Mouse (Mus musculus) stomach, embryonic 15.5 days (tissue): ENCODE measurements around the gene 1700016D06Rik. TPM values are rescaled to one million over a fixed set of nuclear protein-coding genes. Genes with fewer than 3 reads are reported as not detected.
A peak's percentile ranks its signal among the peaks of the same experiment; 100 is the strongest.

Experiments
- ATAC-seq: fragments of 200-750 bp; cut with Nextera tagmentation; 2 replicates; pipeline ENCODE4 v1.8.0; 2017; ENCODE audit warnings: low read depth, moderate number of reproducible peaks, moderate TSS enrichment; ENCODE audit not compliant: insufficient read depth, low FRiP score
- H3K27ac ChIP-seq: fragments of 300-500 bp; sonication (generic); 2 replicates; pipeline ENCODE4 v1.5.1; 2015; ENCODE audit warnings: mild to moderate bottlenecking, inconsistent platforms
- H3K27me3 ChIP-seq: fragments of 300-500 bp; sonication (generic); replicated peaks from 2 replicates; pipeline ENCODE4 v1.6.1; 2015; ENCODE audit warnings: inconsistent platforms
- H3K36me3 ChIP-seq: fragments of 300-500 bp; sonication (generic); 2 replicates; pipeline ENCODE4 v1.6.1; 2015; ENCODE audit warnings: inconsistent platforms
- H3K4me1 ChIP-seq: fragments of 300-500 bp; sonication (generic); 2 replicates; pipeline ENCODE4 v1.6.1; 2015; ENCODE audit warnings: inconsistent platforms
- H3K4me2 ChIP-seq: fragments of 300-500 bp; sonication (generic); 2 replicates; pipeline ENCODE4 v1.6.1; 2015; ENCODE audit warnings: mild to moderate bottlenecking, inconsistent platforms
- H3K4me3 ChIP-seq: fragments of 300-500 bp; sonication (generic); replicated peaks from 2 replicates; pipeline ENCODE4 v1.5.1; 2015; ENCODE audit warnings: inconsistent platforms
- H3K9ac ChIP-seq: fragments of 300-500 bp; sonication (generic); 2 replicates; pipeline ENCODE4 v1.6.1; 2015; ENCODE audit warnings: inconsistent platforms
- H3K9me3 ChIP-seq: fragments of 300-500 bp; sonication (generic); 2 replicates; pipeline ENCODE4 v1.6.1; 2016; ENCODE audit warnings: inconsistent platforms
- WGBS: fragments of 180-500 bp; shearing (Covaris S2); methylation state at CpG from one replicate; pipeline ENCODE4 v1.1.7; 2015; 5-methylcytosine and 5-hydroxymethylcytosine counted together
- polyA plus RNA-seq: library from polyadenylated mRNA; unstranded; fragments of >200 nt; fragmentation: Nextera tagmentation; extraction: Ambion mirVana; gene quantifications from 2 replicates; pipeline ENCODE4 v1.2.1, GENCODE M21; 2015

1700016D06Rik gene
- polyA plus RNA-seq, 1 experiment from 2014 or later: not detected

- Histone ChIP-seq H3K4me2 (peak overlapping the region; percentile 46), H3K4me1 (peaks cover 2% of the 10 kb centered on the region; the same call in 1 of the 2 replicates), H3K27me3 (no peaks in the 10 kb centered on the region), H3K27ac (no peak overlapping the region), H3K9me3 (no peaks in the 10 kb centered on the region), H3K4me3 (no peak overlapping the region), H3K36me3 (no peaks in the 10 kb centered on the region), H3K9ac (no peak overlapping the region)
- WGBS: 34% methylated on average over 26 of the region's 26 CpGs
- peak; percentile 75 for ATAC-seq
Measured at GRCm38 (mm10) chr8:11700060-11701032, 517 bp downstream of the 1700016D06Rik start.

DNA sequence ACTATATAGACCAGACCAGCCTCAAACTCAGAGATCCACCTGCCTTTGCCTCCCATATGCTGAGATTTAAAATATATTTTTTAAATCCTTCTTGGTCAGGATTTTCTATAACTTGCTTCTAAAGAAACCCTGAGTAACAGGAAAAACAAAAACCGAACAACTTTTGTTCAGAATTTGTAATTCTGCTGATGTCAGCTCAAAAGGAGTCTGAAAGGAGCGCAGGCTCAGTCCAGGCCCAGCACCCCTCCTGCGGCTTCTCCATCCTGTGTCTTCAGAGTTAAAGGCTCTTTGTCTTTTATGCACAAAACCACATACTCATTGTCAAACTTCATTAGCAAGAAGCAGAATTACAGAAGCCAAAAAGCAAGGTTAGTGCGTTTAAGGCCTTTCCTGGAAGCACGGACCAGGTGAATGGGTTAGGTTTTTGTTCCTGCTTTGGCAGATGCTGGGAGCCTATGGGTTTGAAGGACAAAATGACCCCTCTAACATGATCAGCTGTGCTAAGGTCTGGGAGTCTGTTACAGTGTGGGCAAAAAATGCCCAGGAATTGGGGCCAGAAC lies 1.3 kb downstream of the 1700016D06Rik start:
- ATAC-seq: no peak
- Histone ChIP-seq H3K9me3 (no peaks in the 10 kb centered on the region), H3K9ac (no peak overlapping the region), H3K27ac (no peak overlapping the region), H3K36me3 (no peaks in the 10 kb centered on the region), H3K4me3 (no peak overlapping the region), H3K27me3 (no peaks in the 10 kb centered on the region), H3K4me2 (no peak overlapping the region), H3K4me1 (peaks cover 2% of the 10 kb centered on the region; the same call in 1 of the 2 replicates)
- WGBS: 83% methylated on average over 5 of the region's 5 CpGs

DNA sequence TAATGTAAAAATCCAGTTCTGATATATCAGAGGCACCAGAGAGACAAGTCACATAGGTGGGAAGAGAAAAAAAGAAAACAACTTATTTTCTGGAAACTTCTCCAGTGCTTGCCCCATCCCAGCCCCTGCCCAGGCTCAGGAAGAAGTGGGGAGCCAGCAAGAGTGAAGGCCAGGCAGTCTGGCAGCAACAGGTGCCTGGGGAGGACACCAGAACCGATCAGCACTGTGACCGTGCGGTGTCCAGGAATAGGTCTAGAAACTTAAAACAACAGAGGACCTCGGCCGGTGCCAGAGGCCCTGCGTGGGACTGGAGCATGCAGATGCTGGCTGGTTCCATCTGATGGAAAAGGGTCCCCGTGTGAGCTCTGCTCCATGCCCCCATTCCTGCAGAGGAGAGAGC lies 3.4 kb downstream of the 1700016D06Rik start:
- Histone ChIP-seq H3K4me3 (no peak overlapping the region), H3K4me1 (peaks cover 2% of the 10 kb centered on the region; the same call in 1 of the 2 replicates), H3K4me2 (no peak overlapping the region), H3K27ac (no peak overlapping the region), H3K27me3 (no peaks in the 10 kb centered on the region), H3K36me3 (no peaks in the 10 kb centered on the region), H3K9ac (no peak overlapping the region), H3K9me3 (no peaks in the 10 kb centered on the region)
- ATAC-seq: no peak
- 88% methylated on average over 7 of the region's 7 CpGs for WGBS

DNA sequence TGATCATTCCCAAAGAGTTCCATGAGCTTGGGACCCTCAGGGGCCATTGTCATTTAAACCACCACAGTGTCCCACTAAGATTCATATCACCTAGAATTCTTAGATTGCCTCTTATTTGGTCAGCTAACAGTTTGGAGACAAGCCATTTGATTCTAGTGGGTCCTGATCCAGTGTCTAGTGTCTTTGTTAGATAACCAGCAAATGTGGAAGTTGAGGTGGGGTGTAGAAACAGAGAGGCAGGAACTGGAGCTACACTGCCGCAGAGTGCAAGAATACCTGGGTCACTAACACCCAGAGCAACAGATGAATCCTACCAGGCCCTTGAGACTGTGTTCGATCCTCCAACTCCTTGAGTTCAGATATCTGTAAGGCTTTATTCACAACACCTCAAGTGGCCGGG lies 4.7 kb downstream of the 1700016D06Rik start:
- no peak overlapping the region for H3K9ac ChIP-seq
- H3K36me3 ChIP-seq: no peaks in the 10 kb centered on the region
- no peaks in the 10 kb centered on the region for H3K9me3 ChIP-seq
- H3K4me3 ChIP-seq: no peak overlapping the region
- 80% methylated on average over 3 of the region's 3 CpGs for WGBS
- H3K4me1 ChIP-seq: peaks cover 2% of the 10 kb centered on the region; the same call in 1 of the 2 replicates
- H3K27ac ChIP-seq: no peak overlapping the region
- H3K27me3 ChIP-seq: no peaks in the 10 kb centered on the region
- no peak for ATAC-seq
- H3K4me2 ChIP-seq: no peak overlapping the region

DNA sequence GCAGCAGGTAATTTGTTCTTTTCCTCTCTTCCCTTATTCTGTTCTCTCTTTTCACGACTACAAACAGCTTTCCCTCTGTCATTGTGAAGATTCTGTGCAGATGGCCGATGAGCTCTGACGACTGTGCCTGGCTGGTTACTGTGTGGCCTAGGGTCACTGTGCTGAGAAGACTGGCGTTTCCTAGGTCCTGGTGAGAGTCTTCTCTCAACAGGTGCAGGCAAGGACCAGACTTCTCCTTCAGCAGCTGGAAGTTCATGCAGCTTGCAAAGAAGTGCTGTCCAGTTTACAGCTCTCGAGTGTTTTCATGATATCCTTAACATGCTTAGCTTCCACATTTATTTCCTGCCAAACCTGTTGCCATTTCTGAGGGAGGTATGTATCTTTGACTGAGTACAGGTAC lies 6.9 kb downstream of the 1700016D06Rik start:
- H3K27ac ChIP-seq: no peak overlapping the region
- no peaks in the 10 kb centered on the region for H3K27me3 ChIP-seq
- no peaks in the 10 kb centered on the region for H3K4me1 ChIP-seq
- no peak overlapping the region for H3K9ac ChIP-seq
- H3K4me3 ChIP-seq: no peak overlapping the region
- no peaks in the 10 kb centered on the region for H3K36me3 ChIP-seq
- H3K9me3 ChIP-seq: no peaks in the 10 kb centered on the region
- H3K4me2 ChIP-seq: no peak overlapping the region
- WGBS: 63% methylated on average over 5 of the region's 5 CpGs
- no peak for ATAC-seq

DNA sequence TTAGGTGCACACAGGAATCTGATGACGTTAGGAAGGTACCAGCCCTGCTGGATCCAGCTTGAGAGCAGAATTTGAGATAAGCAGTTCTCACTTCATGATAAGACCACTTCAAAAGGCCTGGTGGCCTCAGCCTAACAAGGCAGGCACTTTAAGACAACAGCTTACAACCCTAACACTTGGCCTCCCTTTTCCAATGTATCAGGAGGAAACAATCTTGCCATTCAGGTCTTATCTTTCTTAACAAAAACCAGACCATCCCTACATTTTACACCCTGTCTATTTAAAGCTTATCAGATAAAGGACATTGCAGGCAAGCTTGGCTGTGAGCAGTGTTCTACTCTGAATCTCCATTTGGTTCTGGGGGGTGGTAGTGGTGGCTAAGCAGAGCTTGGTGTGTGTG lies 8.4 kb downstream of the 1700016D06Rik start:
- Histone ChIP-seq H3K4me1 (no peaks in the 10 kb centered on the region), H3K27me3 (no peaks in the 10 kb centered on the region), H3K27ac (no peak overlapping the region), H3K4me3 (no peak overlapping the region), H3K36me3 (no peaks in the 10 kb centered on the region), H3K9ac (no peak overlapping the region), H3K4me2 (no peak overlapping the region), H3K9me3 (no peaks in the 10 kb centered on the region)
- no peak for ATAC-seq
- 32% methylated on average over 1 of the region's 1 CpGs for WGBS

GRCm38 (mm10) chr8:11691761-11692160 lies 9.1 kb downstream of the 1700016D06Rik start:
- no peak overlapping the region for H3K27ac ChIP-seq
- no peak overlapping the region for H3K9ac ChIP-seq
- WGBS: 88% methylated on average over 6 of the region's 6 CpGs
- no peak overlapping the region for H3K4me3 ChIP-seq
- no peak overlapping the region for H3K4me2 ChIP-seq
- no peak for ATAC-seq
- no peaks in the 10 kb centered on the region for H3K9me3 ChIP-seq
- H3K27me3 ChIP-seq: no peaks in the 10 kb centered on the region
- H3K4me1 ChIP-seq: no peaks in the 10 kb centered on the region
- no peaks in the 10 kb centered on the region for H3K36me3 ChIP-seq

- H3K4me3 ChIP-seq: no peak overlapping the region
- no peaks in the 10 kb centered on the region for H3K9me3 ChIP-seq
- no peaks in the 10 kb centered on the region for H3K36me3 ChIP-seq
- H3K27ac ChIP-seq: no peak overlapping the region
- no peaks in the 10 kb centered on the region for H3K4me1 ChIP-seq
- no peaks in the 10 kb centered on the region for H3K27me3 ChIP-seq
- H3K4me2 ChIP-seq: no peak overlapping the region
- WGBS: 73% methylated on average over 6 of the region's 6 CpGs
- ATAC-seq: no peak
- no peak overlapping the region for H3K9ac ChIP-seq
Measured at GRCm38 (mm10) chr8:11691284-11691683, 9.6 kb downstream of the 1700016D06Rik start.

- Histone ChIP-seq H3K4me3 (no peak overlapping the region), H3K36me3 (no peaks in the 10 kb centered on the region), H3K27ac (no peak overlapping the region), H3K4me2 (no peak overlapping the region), H3K9me3 (no peaks in the 10 kb centered on the region), H3K27me3 (no peaks in the 10 kb centered on the region), H3K9ac (no peak overlapping the region), H3K4me1 (no peaks in the 10 kb centered on the region)
- ATAC-seq: peak; percentile 39; the same call in 1 of the 2 replicates
- 65% methylated on average over 7 of the region's 7 CpGs for WGBS
Measured at GRCm38 (mm10) chr8:11689945-11690344, 10.9 kb downstream of the 1700016D06Rik start.

DNA sequence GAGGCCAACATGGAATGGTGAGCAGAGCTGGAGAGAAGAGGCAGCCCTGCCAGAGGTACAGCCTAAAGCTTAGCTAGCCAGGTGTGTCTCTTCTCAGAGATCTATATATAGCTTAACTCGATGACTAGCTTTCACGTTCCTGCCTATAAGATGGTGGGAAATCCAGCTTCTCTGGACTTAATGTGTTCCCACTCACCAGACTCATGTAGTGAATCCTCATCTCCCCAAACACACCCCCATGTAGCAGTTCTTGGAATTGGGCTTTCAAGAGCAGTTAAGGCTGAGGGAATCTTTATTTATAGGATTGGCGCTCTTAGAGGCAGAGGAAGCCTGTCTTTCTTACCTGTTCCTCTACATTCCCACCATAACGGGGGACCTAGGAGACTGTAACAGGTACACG lies 13.6 kb downstream of the 1700016D06Rik start:
- no peaks in the 10 kb centered on the region for H3K36me3 ChIP-seq
- WGBS: 89% methylated on average over 5 of the region's 5 CpGs
- no peak for ATAC-seq

DNA sequence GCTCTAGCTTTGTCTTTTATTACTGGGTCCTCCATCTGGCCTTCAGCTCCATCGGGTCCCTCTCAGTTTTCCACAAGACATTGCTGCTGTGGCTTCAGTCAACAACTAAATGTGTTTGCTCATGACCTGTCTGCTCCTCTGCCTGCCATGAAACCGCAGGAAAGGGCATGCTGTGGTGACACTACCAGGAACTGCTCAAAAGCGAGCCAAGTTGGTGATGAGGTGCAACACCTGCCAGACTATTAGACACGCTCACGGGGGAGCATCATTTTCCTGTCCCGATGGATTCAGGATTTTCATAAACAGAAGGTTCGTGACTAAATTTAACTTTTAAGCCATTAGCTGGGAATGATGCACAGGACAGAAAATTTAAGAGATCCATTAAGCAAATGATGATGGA lies 16.3 kb downstream of the 1700016D06Rik start:
- 67% methylated on average over 7 of the region's 7 CpGs for WGBS
- H3K27me3 ChIP-seq: no peaks in the 10 kb centered on the region
- no peak for ATAC-seq

More for the DNA sequence above, 13.6 kb downstream of the 1700016D06Rik start:
- no peak overlapping the region for H3K27ac ChIP-seq
- H3K4me3 ChIP-seq: no peak overlapping the region
- no peaks in the 10 kb centered on the region for H3K27me3 ChIP-seq
- no peak overlapping the region for H3K9ac ChIP-seq
- no peak overlapping the region for H3K4me2 ChIP-seq
- H3K9me3 ChIP-seq: no peaks in the 10 kb centered on the region
- H3K4me1 ChIP-seq: no peaks in the 10 kb centered on the region

GRCm38 (mm10) chr8:11668308-11668707 lies 32.6 kb downstream of the 1700016D06Rik start:
- Histone ChIP-seq H3K4me3 (no peak overlapping the region), H3K27ac (no peak overlapping the region), H3K9ac (no peak overlapping the region), H3K9me3 (no peaks in the 10 kb centered on the region), H3K27me3 (no peaks in the 10 kb centered on the region), H3K36me3 (no peaks in the 10 kb centered on the region), H3K4me2 (no peak overlapping the region), H3K4me1 (no peaks in the 10 kb centered on the region)
- ATAC-seq: no peak
- WGBS: 60% methylated on average over 2 of the region's 2 CpGs

More for the DNA sequence above, 16.3 kb downstream of the 1700016D06Rik start:
- Histone ChIP-seq H3K4me2 (no peak overlapping the region), H3K27ac (no peak overlapping the region), H3K9me3 (no peaks in the 10 kb centered on the region), H3K36me3 (no peaks in the 10 kb centered on the region), H3K4me3 (no peak overlapping the region), H3K9ac (no peak overlapping the region), H3K4me1 (no peaks in the 10 kb centered on the region)
